Mouse (Mus musculus): Measurements from ENCODE around the gene Psmd14.
A peak's percentile ranks its signal among the peaks of the same experiment; 100 is the strongest.

Gene Psmd14

GRCm38 (mm10) chr2:61759234-61759855, 47.9 kb downstream of the Psmd14 start:
- no peak for DNase-seq (ENCODE audit: inconsistent age in 2 of 2, low spot score in 1 of 2)

GRCm38 (mm10) chr2:61760044-61760443, 48.5 kb downstream of the Psmd14 start:
- no peak for DNase-seq (ENCODE audit: inconsistent age in 2 of 2, low spot score in 1 of 2)

GRCm38 (mm10) chr2:61764470-61765105, 53.1 kb downstream of the Psmd14 start:
- no peak for DNase-seq (ENCODE audit: inconsistent age in 2 of 2, low spot score in 1 of 2)

GRCm38 (mm10) chr2:61765526-61765925, 54.0 kb downstream of the Psmd14 start:
- no peak for DNase-seq (ENCODE audit: inconsistent age in 2 of 2, low spot score in 1 of 2)

GRCm38 (mm10) chr2:61780794-61781193, 69.3 kb downstream of the Psmd14 start:
- no peak for DNase-seq (ENCODE audit: inconsistent age in 2 of 2, low spot score in 1 of 2)

GRCm38 (mm10) chr2:61794960-61795359, 83.5 kb downstream of the Psmd14 start:
- DNase-seq (ENCODE audit: inconsistent age in 2 of 2, low spot score in 1 of 2) = no peak

- DNase-seq (ENCODE audit: inconsistent age in 2 of 2, low spot score in 1 of 2) = no peak
These were observed 86.6 kb downstream of the Psmd14 start for GRCm38 (mm10) chr2:61798048-61798447.

- DNase-seq (ENCODE audit: inconsistent age in 2 of 2, low spot score in 1 of 2) = peak; percentile 6 to 28
These were observed 91.3 kb downstream of the Psmd14 start, which contains the start of gene Tbr1 for GRCm38 (mm10) chr2:61802656-61803251. Tbr1 (plus strand) TSS chr2:61802930.

GRCm38 (mm10) chr2:61803443-61804367, 92.2 kb downstream of the Psmd14 start:
- DNase-seq (ENCODE audit: inconsistent age in 2 of 2, low spot score in 1 of 2) = peak in 1 of 2 experiments; percentile 35

GRCm38 (mm10) chr2:61804382-61804840, 92.9 kb downstream of the Psmd14 start:
- peak in 1 of 2 experiments; percentile 52 for DNase-seq (ENCODE audit: inconsistent age in 2 of 2, low spot score in 1 of 2)

GRCm38 (mm10) chr2:61804841-61805540, 93.5 kb downstream of the Psmd14 start:
- DNase-seq (ENCODE audit: inconsistent age in 2 of 2, low spot score in 1 of 2) = peak; percentile 7 to 61

- peak in 1 of 2 experiments; percentile 21 for DNase-seq (ENCODE audit: inconsistent age in 2 of 2, low spot score in 1 of 2)
These were observed 94.2 kb downstream of the Psmd14 start for GRCm38 (mm10) chr2:61805541-61806345.

GRCm38 (mm10) chr2:61806346-61806825, 94.9 kb downstream of the Psmd14 start:
- no peak for DNase-seq (ENCODE audit: inconsistent age in 2 of 2, low spot score in 1 of 2)

- peak; percentile 6 to 52 for DNase-seq (ENCODE audit: inconsistent age in 2 of 2, low spot score in 1 of 2)
These were observed 95.7 kb downstream of the Psmd14 start for GRCm38 (mm10) chr2:61807151-61807550.

GRCm38 (mm10) chr2:61807781-61808180, 96.3 kb downstream of the Psmd14 start:
- DNase-seq (ENCODE audit: inconsistent age in 2 of 2, low spot score in 1 of 2) = no peak

- peak in 1 of 2 experiments; percentile 24 for DNase-seq (ENCODE audit: inconsistent age in 2 of 2, low spot score in 1 of 2)
These were observed 97.3 kb downstream of the Psmd14 start for GRCm38 (mm10) chr2:61808776-61809175.

- no peak for DNase-seq (ENCODE audit: inconsistent age in 2 of 2, low spot score in 1 of 2)
These were observed 97.9 kb downstream of the Psmd14 start for GRCm38 (mm10) chr2:61809381-61809780.

- no peak for DNase-seq (ENCODE audit: inconsistent age in 2 of 2, low spot score in 1 of 2)
These were observed 99.3 kb downstream of the Psmd14 start for GRCm38 (mm10) chr2:61810751-61811150.

GRCm38 (mm10) chr2:61811163-61811506, 99.6 kb downstream of the Psmd14 start:
- DNase-seq (ENCODE audit: inconsistent age in 2 of 2, low spot score in 1 of 2) = peak in 1 of 2 experiments; percentile 6
